Mouse (Mus musculus) small intestine, adult 2 months (tissue): Measurements from ENCODE around the gene Ewsr1.

Experiments used
- CTCF ChIP-seq: fragments of 200-500 bp; IDR thresholded peaks from 2 replicates; pipeline ENCODE4 v1.5.1; 2012; ENCODE audit warnings: low read depth, mild to moderate bottlenecking, control low read depth, inconsistent platforms, low read length, moderate library complexity, mixed read lengths; ENCODE audit not compliant: insufficient replicate concordance, insufficient read length; ENCODE audit errors: extremely low read depth
- POLR2A ChIP-seq: fragments of 200-500 bp; IDR thresholded peaks from 2 replicates; pipeline ENCODE4 v1.6.1; 2012; ENCODE audit warnings: low read depth, mild to moderate bottlenecking, control low read depth, inconsistent platforms, low read length, moderate library complexity

GRCm38 (mm10) chr11:5139372-5139771 is 40.3 kb upstream of the Ewsr1 start:
- no peak for TF ChIP-seq POLR2A
- no peak for TF ChIP-seq CTCF
